Mouse (Mus musculus): ENCODE data around the gene Huwe1. TPM values are rescaled to one million over a fixed set of nuclear protein-coding genes. Genes with fewer than 3 reads are reported as not detected.

The Huwe1 gene
- total RNA-seq, 1 experiment: 304 TPM

DNA sequence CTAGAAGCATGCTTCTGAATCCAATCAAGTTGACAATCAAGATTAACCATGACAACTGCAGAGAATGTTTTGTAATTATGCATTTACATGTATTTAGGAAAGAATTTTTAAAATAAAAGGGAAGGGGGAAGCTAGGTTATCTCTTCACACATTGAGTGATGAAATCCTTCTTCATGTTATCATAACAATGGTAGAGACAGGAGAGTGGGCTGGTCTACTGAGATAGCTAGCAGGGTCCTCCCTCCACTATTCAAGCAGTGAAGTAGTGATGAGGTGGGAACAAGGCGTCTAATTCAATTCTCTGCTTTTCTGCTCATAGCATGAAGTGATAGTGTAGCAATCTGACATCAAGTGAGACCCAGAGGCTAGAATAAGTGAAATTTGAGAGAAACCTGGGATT is 2.6 kb upstream of the Huwe1 start:
- H3K4me1 ChIP-seq (ENCODE audit: control insufficient read depth in 2 of 2, insufficient read depth in 2 of 2, low read length in 2 of 2, poor library complexity in 1 of 2): no peaks in the 10 kb centered on the region
- H3K9ac ChIP-seq (ENCODE audit: insufficient read depth, low read depth, low read length, poor library complexity, severe bottlenecking): no peak overlapping the region
- TF ChIP-seq MAFK (IDR thresholded peaks at IDR 0.05; ENCODE audit: insufficient read depth, low read depth, low read length): no peak
- TF ChIP-seq CHD2 (IDR thresholded peaks at IDR 0.05; ENCODE audit: low read depth, low read length): no peak
- TF ChIP-seq HCFC1 (IDR thresholded peaks at IDR 0.05; ENCODE audit: borderline replicate concordance, insufficient read depth, low read length): no peak
- TF ChIP-seq ZC3H11A (IDR thresholded peaks at IDR 0.05; ENCODE audit: borderline replicate concordance, low read depth, low read length): no peak
- TF ChIP-seq ZNF384 (IDR thresholded peaks at IDR 0.05; ENCODE audit: low read depth, low read length): no peak
- H3K9me3 ChIP-seq (ENCODE audit: control insufficient read depth, insufficient read depth, low read depth, low read length): no peaks in the 10 kb centered on the region
- no peak overlapping the region for H3K27ac ChIP-seq (ENCODE audit: insufficient read depth, low read depth, low read length, poor library complexity, severe bottlenecking)
- H3K36me3 ChIP-seq (ENCODE audit: control insufficient read depth, insufficient read depth, low read length, poor library complexity, severe bottlenecking): no peaks in the 10 kb centered on the region
- no peak overlapping the region for H3K4me3 ChIP-seq (ENCODE audit: insufficient read depth in 1 of 2, low read depth in 1 of 2, low read length in 2 of 2, poor library complexity in 1 of 2, severe bottlenecking in 1 of 2)
- no peak for DNase-seq (ENCODE audit: low read depth, low spot score)
- in situ Hi-C loops (cut with MboI; ENCODE audit: low sequenced_read_pairs in 2 of 2, unreplicated experiment in 2 of 2): no loop called here

DNA sequence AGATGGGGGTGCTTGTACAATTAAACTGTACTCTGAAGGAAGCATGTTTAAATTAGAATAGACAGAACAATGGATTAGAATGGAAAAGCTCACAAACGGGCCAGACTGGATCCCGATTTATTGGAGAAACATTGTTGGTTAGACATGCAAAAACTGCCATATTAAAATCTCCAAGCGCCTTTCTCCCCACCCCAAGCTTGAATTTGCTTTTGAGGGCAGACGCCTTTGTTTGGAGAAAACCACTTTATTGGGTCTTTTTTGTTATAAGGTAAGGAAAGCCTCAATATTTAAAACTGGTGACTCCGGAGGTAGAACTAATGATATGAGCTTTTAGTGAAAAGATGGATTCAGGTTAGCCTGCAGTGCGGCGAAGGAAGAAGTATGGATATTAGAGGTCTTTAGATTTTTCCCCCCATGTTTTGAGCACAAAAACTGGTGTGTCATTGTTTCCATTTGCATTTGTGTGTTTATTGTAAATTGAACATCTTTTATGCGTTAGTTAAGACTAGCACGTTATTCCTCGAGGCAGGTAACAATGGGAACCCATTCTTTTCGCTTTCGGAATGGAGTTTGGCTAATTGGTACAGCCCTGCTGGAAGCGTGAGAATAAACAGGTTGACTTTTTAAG is 1.8 kb downstream of the Huwe1 start:
- no peak for DNase-seq (ENCODE audit: low read depth, low spot score)

DNA sequence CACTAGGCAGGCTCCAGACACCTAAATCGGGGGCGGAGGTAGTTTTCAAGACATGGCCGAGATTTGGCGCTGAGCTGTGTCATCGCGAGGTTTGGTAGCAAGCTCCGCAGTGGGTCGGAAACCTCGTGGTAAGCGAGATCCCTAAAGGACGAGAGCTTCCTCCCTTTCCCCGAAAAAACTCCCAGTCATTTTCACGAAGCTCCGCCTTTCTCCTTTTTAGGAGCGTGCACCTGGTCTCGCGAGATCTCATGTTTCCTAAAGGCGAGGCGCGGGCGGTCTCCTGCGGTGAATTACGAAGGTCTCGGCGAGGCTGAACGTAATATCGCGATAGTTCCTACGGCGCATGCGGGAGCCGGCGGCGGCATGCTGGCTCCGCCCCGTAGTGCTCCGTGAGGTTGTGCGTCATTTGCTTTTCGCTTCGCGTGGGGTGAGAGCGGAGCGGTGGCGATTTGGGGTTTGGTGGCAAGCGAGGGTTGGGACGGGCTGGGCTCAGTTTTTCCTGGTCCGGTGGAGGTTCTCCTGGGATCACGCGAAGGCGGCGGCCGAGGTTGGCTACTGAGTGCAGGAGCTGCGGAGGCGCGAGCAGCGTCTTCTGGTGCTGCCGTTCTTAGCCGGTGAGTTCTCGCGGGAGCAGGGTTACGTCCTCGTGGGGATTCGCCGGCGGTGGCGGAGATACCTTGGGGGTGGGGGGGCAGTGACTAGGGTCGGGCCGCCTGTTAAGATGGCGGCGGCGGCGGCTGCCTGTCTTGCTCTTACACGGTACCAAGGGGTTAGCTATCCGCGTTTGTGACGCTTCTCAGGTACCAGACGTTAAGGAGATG is 2.6 kb downstream of the Huwe1 start:
- in situ Hi-C loops (cut with MboI; ENCODE audit: low sequenced_read_pairs in 2 of 2, unreplicated experiment in 2 of 2): no loop called here
- TF ChIP-seq CHD2 (IDR thresholded peaks at IDR 0.05; ENCODE audit: low read depth, low read length) (peak; percentile 97), HCFC1 (IDR thresholded peaks at IDR 0.05; ENCODE audit: borderline replicate concordance, insufficient read depth, low read length) (no peak), ZNF384 (IDR thresholded peaks at IDR 0.05; ENCODE audit: low read depth, low read length) (no peak), MAFK (IDR thresholded peaks at IDR 0.05; ENCODE audit: insufficient read depth, low read depth, low read length) (no peak), ZC3H11A (IDR thresholded peaks at IDR 0.05; ENCODE audit: borderline replicate concordance, low read depth, low read length) (no peak)
- Histone ChIP-seq H3K27ac (ENCODE audit: insufficient read depth, low read depth, low read length, poor library complexity, severe bottlenecking) (peak overlapping the region; percentile 97), H3K9ac (ENCODE audit: insufficient read depth, low read depth, low read length, poor library complexity, severe bottlenecking) (peak overlapping the region; percentile 95), H3K4me3 (ENCODE audit: insufficient read depth in 1 of 2, low read depth in 1 of 2, low read length in 2 of 2, poor library complexity in 1 of 2, severe bottlenecking in 1 of 2) (peak overlapping the region; percentile 85 to 96), H3K4me1 (ENCODE audit: control insufficient read depth in 2 of 2, insufficient read depth in 2 of 2, low read length in 2 of 2, poor library complexity in 1 of 2) (no peaks in the 10 kb centered on the region; a peak in 1 of 4 replicates), H3K9me3 (ENCODE audit: control insufficient read depth, insufficient read depth, low read depth, low read length) (no peaks in the 10 kb centered on the region), H3K36me3 (ENCODE audit: control insufficient read depth, insufficient read depth, low read length, poor library complexity, severe bottlenecking) (no peaks in the 10 kb centered on the region)
- peak; percentile 94 for DNase-seq (ENCODE audit: low read depth, low spot score)

More for the DNA sequence above, 1.8 kb downstream of the Huwe1 start:
- Histone ChIP-seq H3K4me1 (ENCODE audit: control insufficient read depth in 2 of 2, insufficient read depth in 2 of 2, low read length in 2 of 2, poor library complexity in 1 of 2) (no peaks in the 10 kb centered on the region; a peak in 1 of 4 replicates), H3K4me3 (ENCODE audit: insufficient read depth in 1 of 2, low read depth in 1 of 2, low read length in 2 of 2, poor library complexity in 1 of 2, severe bottlenecking in 1 of 2) (peak overlapping the region; percentile 63 to 68), H3K9ac (ENCODE audit: insufficient read depth, low read depth, low read length, poor library complexity, severe bottlenecking) (peak overlapping the region; percentile 47; the same call in 1 of the 2 replicates), H3K9me3 (ENCODE audit: control insufficient read depth, insufficient read depth, low read depth, low read length) (no peaks in the 10 kb centered on the region), H3K36me3 (ENCODE audit: control insufficient read depth, insufficient read depth, low read length, poor library complexity, severe bottlenecking) (no peaks in the 10 kb centered on the region), H3K27ac (ENCODE audit: insufficient read depth, low read depth, low read length, poor library complexity, severe bottlenecking) (peak overlapping the region; percentile 79; the same call in 1 of the 2 replicates)
- in situ Hi-C loops (cut with MboI; ENCODE audit: low sequenced_read_pairs in 2 of 2, unreplicated experiment in 2 of 2): no loop called here
- TF ChIP-seq HCFC1 (IDR thresholded peaks at IDR 0.05; ENCODE audit: borderline replicate concordance, insufficient read depth, low read length) (peak; percentile 49; the same call in 1 of the 2 replicates), ZC3H11A (IDR thresholded peaks at IDR 0.05; ENCODE audit: borderline replicate concordance, low read depth, low read length) (no peak)

DNA sequence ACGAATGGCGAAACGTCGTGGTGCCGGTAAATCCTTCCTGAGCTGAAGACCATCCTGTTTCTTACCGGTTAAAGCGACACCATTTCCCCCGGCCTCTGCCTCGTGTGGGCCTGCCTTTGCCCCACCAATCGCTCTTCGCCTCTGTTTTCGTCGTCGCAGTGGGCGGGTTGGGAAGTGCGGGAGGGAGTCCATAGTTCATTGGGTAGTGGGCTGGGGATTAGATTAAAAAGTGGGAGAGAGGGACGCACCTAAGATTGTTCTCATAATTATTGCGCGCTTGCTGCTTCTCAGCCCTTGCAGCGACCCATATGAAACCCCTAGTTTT is 3.1 kb downstream of the Huwe1 start:
- H3K4me1 ChIP-seq (ENCODE audit: control insufficient read depth in 2 of 2, insufficient read depth in 2 of 2, low read length in 2 of 2, poor library complexity in 1 of 2): no peaks in the 10 kb centered on the region; a peak in 1 of 4 replicates
- H3K27ac ChIP-seq (ENCODE audit: insufficient read depth, low read depth, low read length, poor library complexity, severe bottlenecking): peak overlapping the region; percentile 97
- peak overlapping the region; percentile 95 for H3K9ac ChIP-seq (ENCODE audit: insufficient read depth, low read depth, low read length, poor library complexity, severe bottlenecking)
- peak overlapping the region; percentile 85 to 96 for H3K4me3 ChIP-seq (ENCODE audit: insufficient read depth in 1 of 2, low read depth in 1 of 2, low read length in 2 of 2, poor library complexity in 1 of 2, severe bottlenecking in 1 of 2)
- no peaks in the 10 kb centered on the region for H3K9me3 ChIP-seq (ENCODE audit: control insufficient read depth, insufficient read depth, low read depth, low read length)
- DNase-seq (ENCODE audit: low read depth, low spot score): no peak
- TF ChIP-seq HCFC1 (IDR thresholded peaks at IDR 0.05; ENCODE audit: borderline replicate concordance, insufficient read depth, low read length) (no peak), ZC3H11A (IDR thresholded peaks at IDR 0.05; ENCODE audit: borderline replicate concordance, low read depth, low read length) (no peak), CHD2 (IDR thresholded peaks at IDR 0.05; ENCODE audit: low read depth, low read length) (no peak), MAFK (IDR thresholded peaks at IDR 0.05; ENCODE audit: insufficient read depth, low read depth, low read length) (no peak), ZNF384 (IDR thresholded peaks at IDR 0.05; ENCODE audit: low read depth, low read length) (no peak)
- no peaks in the 10 kb centered on the region for H3K36me3 ChIP-seq (ENCODE audit: control insufficient read depth, insufficient read depth, low read length, poor library complexity, severe bottlenecking)
- in situ Hi-C loops (cut with MboI; ENCODE audit: low sequenced_read_pairs in 2 of 2, unreplicated experiment in 2 of 2): no loop called here
